8 mouse cellular contexts compared by ENCODE assay signal in the genomic region with DNA sequence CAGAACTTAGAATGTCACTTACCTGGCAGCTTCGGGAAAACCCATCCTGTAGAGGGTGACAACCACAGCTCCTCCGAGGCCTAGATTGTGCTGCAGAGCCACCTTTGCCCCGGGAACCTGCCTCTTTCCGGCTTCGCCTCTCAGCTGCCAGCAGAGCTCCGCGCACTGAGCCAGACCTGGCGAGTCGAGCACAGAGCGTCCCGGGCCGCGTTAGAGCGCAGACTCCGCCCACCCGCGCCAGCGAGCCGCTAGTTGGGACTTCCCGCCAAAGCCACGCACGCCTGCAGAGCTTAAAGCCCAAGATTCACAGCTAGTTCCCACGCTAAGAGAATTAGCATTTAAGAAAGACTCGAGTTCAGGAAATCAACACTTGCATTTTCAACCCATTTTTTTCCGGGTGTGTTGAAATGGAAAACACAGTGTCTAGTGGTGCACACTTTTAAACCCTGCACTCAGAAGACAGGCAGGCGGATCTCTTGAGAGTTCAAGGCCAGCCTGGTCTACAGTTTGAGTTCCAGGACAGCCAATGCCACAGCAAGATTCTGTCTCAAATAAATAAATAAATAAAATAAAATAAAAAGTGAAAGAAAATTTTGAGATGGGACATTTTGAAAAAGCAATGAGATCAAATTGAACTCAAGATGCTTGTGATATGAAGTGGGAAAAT. TPM values are rescaled to one million over a fixed set of nuclear protein-coding genes. Genes with fewer than 3 reads are reported as not detected.
DNase-seq lines count a peak whose midpoint lies in the region; ATAC-seq and TF ChIP-seq lines count a peak whose summit lies in the region.

No protein-coding gene starts in this region.

- peaks cover 5% of the 10 kb centered on the region for H3K36me3 ChIP-seq in embryonic facial prominence, embryonic 15.5 days
- H3K36me3 ChIP-seq in heart, embryonic 10.5 days = peaks cover 15% of the 10 kb centered on the region
- H3K36me3 ChIP-seq in kidney, embryonic 15.5 days = peaks cover 14% of the 10 kb centered on the region; the same call in 1 of the 2 replicates

- peak overlapping the region; percentile 31 for H3K9ac ChIP-seq in embryonic facial prominence, embryonic 15.5 days
- H3K9ac ChIP-seq in kidney, embryonic 15.5 days = peak overlapping the region; percentile 50

- DNase-seq in 416B (ENCODE audit: low read depth) (peak; percentile 94), liver (peak; percentile 95)
- peak; percentile 97 for DNase-seq in heart, embryonic 10.5 days (ENCODE audit: low spot score)
- DNase-seq in spleen, postnatal 4 days (ENCODE audit: low spot score in 2 of 2) = peak; percentile 93 to 96

- H3K4me2 ChIP-seq in embryonic facial prominence, embryonic 15.5 days (replicated peaks) = peak overlapping the region; percentile 59
- H3K4me2 ChIP-seq in kidney, embryonic 15.5 days = peak overlapping the region; percentile 62

- no peak for TF ChIP-seq CTCF in bone marrow, adult 2 months (IDR thresholded peaks at IDR 0.05; ENCODE audit: control insufficient read depth, insufficient read depth, low read length)

- peak overlapping the region; percentile 86 for H3K4me3 ChIP-seq in bone marrow, adult 2 months (replicated peaks; ENCODE audit: control insufficient read depth, low read depth, low read length)
- H3K4me3 ChIP-seq in embryonic facial prominence, embryonic 15.5 days (replicated peaks) = peak overlapping the region; percentile 56
- H3K4me3 ChIP-seq in heart, embryonic 10.5 days = peak overlapping the region; percentile 69
- H3K4me3 ChIP-seq in kidney, embryonic 15.5 days (replicated peaks) = peak overlapping the region; percentile 53

- no peaks in the 10 kb centered on the region; the same call in 1 of the 2 replicates for H3K4me1 ChIP-seq in bone marrow, adult 2 months (ENCODE audit: control insufficient read depth, insufficient read depth, low read length)
- peaks cover 10% of the 10 kb centered on the region for H3K4me1 ChIP-seq in embryonic facial prominence, embryonic 15.5 days
- 0 out of 2 replicates have a peak, but pooled peaks cover 10% of the 10 kb centered on the region for H3K4me1 ChIP-seq in heart, embryonic 10.5 days
- H3K4me1 ChIP-seq in kidney, embryonic 15.5 days = peaks cover 13% of the 10 kb centered on the region

- H3K9me3 ChIP-seq in embryonic facial prominence, embryonic 15.5 days (replicated peaks) = no peaks in the 10 kb centered on the region
- H3K9me3 ChIP-seq in heart, embryonic 10.5 days = no peaks in the 10 kb centered on the region
- H3K9me3 ChIP-seq in kidney, embryonic 15.5 days (replicated peaks) = no peaks in the 10 kb centered on the region

- TF ChIP-seq POLR2A in bone marrow, adult 2 months (IDR thresholded peaks at IDR 0.05; ENCODE audit: borderline replicate concordance, control insufficient read depth, low read depth, low read length) = peak; percentile 61; the same call in 1 of the 2 replicates

- WGBS in bone marrow, adult 2 months = 3% methylated on average over 26 of the region's 26 CpGs
- 2% methylated on average over 26 of the region's 26 CpGs for WGBS in embryonic facial prominence, embryonic 15.5 days
- 3% methylated on average over 26 of the region's 26 CpGs for WGBS in heart, embryonic 10.5 days
- 3% methylated on average over 26 of the region's 26 CpGs for WGBS in kidney, embryonic 15.5 days

- H3K27me3 ChIP-seq in embryonic facial prominence, embryonic 15.5 days = no peaks in the 10 kb centered on the region
- no peaks in the 10 kb centered on the region for H3K27me3 ChIP-seq in heart, embryonic 10.5 days (ENCODE audit: insufficient read depth, poor library complexity, severe bottlenecking)
- H3K27me3 ChIP-seq in kidney, embryonic 15.5 days = no peaks in the 10 kb centered on the region

- peak; percentile 94 for ATAC-seq in embryonic facial prominence, embryonic 15.5 days (ENCODE audit: insufficient number of reproducible peaks, low FRiP score, low TSS enrichment, low read depth)
- ATAC-seq in kidney, embryonic 15.5 days (replicated peaks; ENCODE audit: low FRiP score) = peak; percentile 97
- peak; percentile 98 for ATAC-seq in monocyte, adult 5-6 weeks (replicated peaks; ENCODE audit: insufficient number of reproducible peaks, low FRiP score, low TSS enrichment, poor library complexity, severe bottlenecking)

- no peak overlapping the region for H3K27ac ChIP-seq in bone marrow, adult 2 months (ENCODE audit: control insufficient read depth, insufficient read depth, low read depth, low read length, poor library complexity)
- peak overlapping the region; percentile 55; the same call in 1 of the 2 replicates for H3K27ac ChIP-seq in embryonic facial prominence, embryonic 15.5 days (replicated peaks)
- peak overlapping the region; percentile 79 for H3K27ac ChIP-seq in heart, embryonic 10.5 days
- no peak overlapping the region for H3K27ac ChIP-seq in kidney, embryonic 15.5 days

RNA-seq across cellular contexts. Expression of a gene that starts 24.9 kb away (rescaled TPM):
- polyA plus RNA-seq in bone marrow, adult 2 months (2011; ENCODE audit: insufficient read depth, insufficient read length, low replicate concordance, missing spikeins) = 5.1 and 5.2 TPM in 2 replicates
- polyA plus RNA-seq in embryonic facial prominence, embryonic 15.5 days (2015; fragmentation: Nextera tagmentation; extraction: Ambion mirVana) = 4.5 and 5.5 TPM in 2 replicates
- 0.21 and 0.48 TPM in 2 replicates for polyA plus RNA-seq in heart, embryonic 10.5 days (2016; fragmentation: Nextera tagmentation; extraction: Ambion mirVana)
- polyA plus RNA-seq in kidney, embryonic 15.5 days (2015; fragmentation: Nextera tagmentation; extraction: Ambion mirVana) = 0.53 and 1.1 TPM in 2 replicates
- total RNA-seq in monocyte, adult 5-6 weeks (2017) = 1.8 TPM in 1 of 3 replicates, not detected in the others

Comparison
In these comparisons a context has a peak if more than half of its experiments do, and no peak if none do; other contexts are left out.
1. H3K27ac ChIP-seq: peak in embryonic facial prominence, embryonic 15.5 days (single experiment) and heart, embryonic 10.5 days (single experiment); none in bone marrow, adult 2 months (single experiment) and kidney, embryonic 15.5 days (single experiment).
2. Peak in every context shown above with its lines, with median percentiles within 50 percentile points of each other: DNase-seq, H3K4me3 ChIP-seq and ATAC-seq.